Mouse (Mus musculus): ENCODE measurements around the gene Als2cr12.
"Not testable (repeated sequence)": the region's sequence is repeated elsewhere in the genome, so short reads cannot be mapped to it uniquely, and the experiment has no call there.

The Als2cr12 gene

GRCm38 (mm10) chr1:58717589-58718270 lies 21.9 kb upstream of the Als2cr12 start:
- DNase-seq = no peak

- no peak for DNase-seq
Observed at GRCm38 (mm10) chr1:58716883-58717220, 21.1 kb upstream of the Als2cr12 start.

- DNase-seq = no peak
Observed at GRCm38 (mm10) chr1:58716162-58716882, 20.5 kb upstream of the Als2cr12 start.

GRCm38 (mm10) chr1:58715536-58715935 lies 19.7 kb upstream of the Als2cr12 start:
- no peak for DNase-seq

- DNase-seq = no peak
Observed at GRCm38 (mm10) chr1:58714361-58714760, 18.6 kb upstream of the Als2cr12 start.

GRCm38 (mm10) chr1:58713893-58714231 lies 18.1 kb upstream of the Als2cr12 start:
- DNase-seq = peak; percentile 81

- DNase-seq = peak; percentile 86
Observed at GRCm38 (mm10) chr1:58713081-58713892, 17.5 kb upstream of the Als2cr12 start.

GRCm38 (mm10) chr1:58712076-58713061 lies 16.6 kb upstream of the Als2cr12 start:
- DNase-seq = peak; percentile 68

- DNase-seq = peak; percentile 86
Observed at GRCm38 (mm10) chr1:58711365-58712016, 15.7 kb upstream of the Als2cr12 start, which contains the start of gene Cflar. Gene Cflar, plus strand, starts transcription at chr1:58711508.

GRCm38 (mm10) chr1:58710711-58711364 lies 15.0 kb upstream of the Als2cr12 start:
- DNase-seq = no peak

GRCm38 (mm10) chr1:58710043-58710442 lies 14.3 kb upstream of the Als2cr12 start:
- not testable (repeated sequence) for DNase-seq

- not testable (repeated sequence) for DNase-seq
Observed at GRCm38 (mm10) chr1:58700580-58701162, 4.9 kb upstream of the Als2cr12 start.

GRCm38 (mm10) chr1:58699988-58700387 lies 4.2 kb upstream of the Als2cr12 start:
- DNase-seq = no peak

GRCm38 (mm10) chr1:58698781-58699180 lies 3.0 kb upstream of the Als2cr12 start:
- DNase-seq = no peak

GRCm38 (mm10) chr1:58697607-58698006 lies 1.8 kb upstream of the Als2cr12 start:
- DNase-seq = peak; percentile 50

GRCm38 (mm10) chr1:58693696-58694095 lies 2.1 kb downstream of the Als2cr12 start:
- DNase-seq = no peak

GRCm38 (mm10) chr1:58691718-58692117 lies 4.1 kb downstream of the Als2cr12 start:
- not testable (repeated sequence) for DNase-seq

- DNase-seq = peak; percentile 38
Observed at GRCm38 (mm10) chr1:58690834-58691488, 4.8 kb downstream of the Als2cr12 start.

- no peak for DNase-seq
Observed at GRCm38 (mm10) chr1:58690006-58690744, 5.6 kb downstream of the Als2cr12 start.

Measured in kidney, postnatal 14 days (tissue).